Mouse (Mus musculus) small intestine, adult 2 months (tissue): ENCODE results near the gene Gdi1. TPM values are rescaled to one million over a fixed set of nuclear protein-coding genes. Genes with fewer than 3 reads are reported as not detected.

ENCODE experiments used
- H3K27ac ChIP-seq: fragments of 200-500 bp; 2 replicates; pipeline ENCODE4 v1.5.1; 2012; ENCODE audit warnings: low read depth, low read length, control low read depth, inconsistent platforms; ENCODE audit not compliant: insufficient read depth
- H3K27me3 ChIP-seq: fragments of 200-500 bp; 2 replicates; pipeline ENCODE4 v1.6.1; 2012; ENCODE audit warnings: mild to moderate bottlenecking, moderate library complexity, low read length, inconsistent platforms; ENCODE audit not compliant: control insufficient read depth, insufficient read depth
- H3K36me3 ChIP-seq: fragments of 200-500 bp; 2 replicates; pipeline ENCODE4 v1.6.1; 2012; ENCODE audit warnings: mild to moderate bottlenecking, low read length, control low read depth, inconsistent platforms; ENCODE audit not compliant: control insufficient read depth, insufficient read depth
- H3K4me1 ChIP-seq: fragments of 200-500 bp; 2 replicates; pipeline ENCODE4 v1.6.1; 2012; ENCODE audit warnings: low read length, inconsistent platforms, mixed read lengths; ENCODE audit not compliant: control insufficient read depth, insufficient read depth, insufficient read length
- H3K4me3 ChIP-seq: fragments of 200-500 bp; 2 replicates; pipeline ENCODE4 v1.5.1; 2012; ENCODE audit warnings: low read depth, mild to moderate bottlenecking, control low read depth, inconsistent platforms, low read length, moderate library complexity
- CTCF ChIP-seq: fragments of 200-500 bp; IDR thresholded peaks from 2 replicates; pipeline ENCODE4 v1.5.1; 2012; ENCODE audit warnings: low read depth, mild to moderate bottlenecking, control low read depth, inconsistent platforms, low read length, moderate library complexity, mixed read lengths; ENCODE audit not compliant: insufficient replicate concordance, insufficient read length; ENCODE audit errors: extremely low read depth
- POLR2A ChIP-seq: fragments of 200-500 bp; IDR thresholded peaks from 2 replicates; pipeline ENCODE4 v1.6.1; 2012; ENCODE audit warnings: low read depth, mild to moderate bottlenecking, control low read depth, inconsistent platforms, low read length, moderate library complexity
- WGBS: fragments of 180-500 bp; shearing (Covaris S2); methylation state at CpG from one replicate; pipeline ENCODE4 v1.1.7; 2018; 5-methylcytosine and 5-hydroxymethylcytosine counted together
- polyA plus RNA-seq: library from polyadenylated mRNA; depleted of rRNA; stranded (reverse); fragments of >200 nt; gene quantifications from 2 replicates; pipeline ENCODE4 v1.2.3, GENCODE M21; 2012

Gene Gdi1
- polyA plus RNA-seq, 1 experiment, result 88.3 TPM

- peak within 1 kb of the TSS; percentile 99 for H3K4me3 ChIP-seq
- WGBS, result 11% methylated on average over 37 of the region's 37 CpGs
- H3K27me3 ChIP-seq, result no peaks in the 10 kb centered on the region
- TF ChIP-seq CTCF (no peak), POLR2A (peak; percentile 78; the same call in 1 of the 2 replicates)
- peak within 1 kb of the TSS; percentile 70 for H3K27ac ChIP-seq
- H3K4me1 ChIP-seq, result no peaks in the 10 kb centered on the region; the same call in 1 of the 2 replicates
- H3K36me3 ChIP-seq, result peaks cover 10% of the 10 kb centered on the region
Observed at GRCm38 (mm10) chrX:74296538-74297448, 8.0 kb upstream of the Gdi1 start, which contains the start of gene Atp6ap1. TSS of gene Atp6ap1 (plus strand) at chrX:74297097.

GRCm38 (mm10) chrX:74298348-74298747 lies 6.5 kb upstream of the Gdi1 start:
- WGBS, result 68% methylated on average over 1 of the region's 1 CpGs

GRCm38 (mm10) chrX:74299721-74300120 lies 5.1 kb upstream of the Gdi1 start:
- peaks cover 20% of the 10 kb centered on the region for H3K36me3 ChIP-seq
- TF ChIP-seq CTCF, result no peak
- no peak for TF ChIP-seq POLR2A
- no peak overlapping the region; the same call in 1 of the 2 replicates for H3K27ac ChIP-seq
- 82% methylated on average over 3 of the region's 3 CpGs for WGBS
- no peaks in the 10 kb centered on the region; the same call in 1 of the 2 replicates for H3K4me1 ChIP-seq
- no peaks in the 10 kb centered on the region for H3K27me3 ChIP-seq
- H3K4me3 ChIP-seq, result no peak overlapping the region

More at GRCm38 (mm10) chrX:74298348-74298747, 6.5 kb upstream of the Gdi1 start:
- no peaks in the 10 kb centered on the region; the same call in 1 of the 2 replicates for H3K4me1 ChIP-seq
- no peak overlapping the region for H3K4me3 ChIP-seq
- no peak for TF ChIP-seq CTCF
- TF ChIP-seq POLR2A, result no peak
- H3K27me3 ChIP-seq, result no peaks in the 10 kb centered on the region
- peaks cover 20% of the 10 kb centered on the region for H3K36me3 ChIP-seq
- H3K27ac ChIP-seq, result no peak overlapping the region

GRCm38 (mm10) chrX:74312540-74313464 lies 8.0 kb downstream of the Gdi1 start, which contains the start of gene Fam50a:
TSS of gene Fam50a (plus strand) at chrX:74313033.
- H3K27me3 ChIP-seq, result no peaks in the 10 kb centered on the region
- peak within 1 kb of the TSS; percentile 99 for H3K4me3 ChIP-seq
- peaks cover 23% of the 10 kb centered on the region for H3K36me3 ChIP-seq
- H3K4me1 ChIP-seq, result peaks cover 4% of the 10 kb centered on the region; the same call in 1 of the 2 replicates
- 17% methylated on average over 59 of the region's 59 CpGs for WGBS
- TF ChIP-seq CTCF (no peak), POLR2A (no peak)
- H3K27ac ChIP-seq, result peak within 1 kb of the TSS; percentile 86

GRCm38 (mm10) chrX:74328725-74329161 lies 23.9 kb downstream of the Gdi1 start, which contains the start of gene Plxna3:
TSS of gene Plxna3 (plus strand) at chrX:74329066.
- no peak for TF ChIP-seq POLR2A
- TF ChIP-seq CTCF, result no peak
- H3K4me1 ChIP-seq, result no peaks in the 10 kb centered on the region
- 16% methylated on average over 30 of the region's 30 CpGs for WGBS
- H3K4me3 ChIP-seq, result peak within 1 kb of the TSS; percentile 66
- H3K27me3 ChIP-seq, result no peaks in the 10 kb centered on the region
- no peaks in the 10 kb centered on the region for H3K36me3 ChIP-seq
- H3K27ac ChIP-seq, result no peak within 1 kb of the TSS

- 40% methylated on average over 10 of the region's 10 CpGs for WGBS
- no peaks in the 10 kb centered on the region for H3K27me3 ChIP-seq
- H3K4me3 ChIP-seq, result peak overlapping the region; percentile 66
- no peak for TF ChIP-seq POLR2A
- no peak for TF ChIP-seq CTCF
- H3K4me1 ChIP-seq, result no peaks in the 10 kb centered on the region
- no peak overlapping the region for H3K27ac ChIP-seq
- no peaks in the 10 kb centered on the region for H3K36me3 ChIP-seq
Observed at GRCm38 (mm10) chrX:74329215-74329671, 24.4 kb downstream of the Gdi1 start.
